Mouse (Mus musculus) telencephalon, adult 2 months (tissue): ENCODE data around the gene Mrpl54.

ENCODE experiments used
- DNase-seq: peaks from one replicate; pipeline ENCODE4 v3.0.0-alpha.2; 2011; ENCODE audit warnings: low read depth, low spot score

Mrpl54 gene

DNA sequence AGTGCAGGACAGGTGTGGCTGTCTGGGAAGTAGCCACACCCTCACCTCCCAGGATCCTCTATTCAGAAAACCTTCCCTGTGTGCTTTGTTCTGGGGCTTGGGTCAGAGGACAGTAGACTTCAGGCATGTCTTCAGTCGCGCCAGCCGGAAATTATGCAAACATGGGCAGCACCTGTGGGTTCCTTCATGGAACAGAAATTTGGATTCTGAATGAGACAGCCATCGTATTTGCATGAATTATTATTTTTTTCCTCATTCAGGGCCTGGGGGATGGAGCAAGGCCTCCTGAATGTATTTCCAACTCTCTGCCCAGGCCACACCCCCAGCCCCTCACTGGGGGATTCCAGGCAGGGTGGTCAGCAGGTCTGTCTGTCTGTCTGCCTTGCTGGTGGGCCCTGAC, 5.7 kb downstream of the Mrpl54 start:
- DNase-seq = no peak

DNA sequence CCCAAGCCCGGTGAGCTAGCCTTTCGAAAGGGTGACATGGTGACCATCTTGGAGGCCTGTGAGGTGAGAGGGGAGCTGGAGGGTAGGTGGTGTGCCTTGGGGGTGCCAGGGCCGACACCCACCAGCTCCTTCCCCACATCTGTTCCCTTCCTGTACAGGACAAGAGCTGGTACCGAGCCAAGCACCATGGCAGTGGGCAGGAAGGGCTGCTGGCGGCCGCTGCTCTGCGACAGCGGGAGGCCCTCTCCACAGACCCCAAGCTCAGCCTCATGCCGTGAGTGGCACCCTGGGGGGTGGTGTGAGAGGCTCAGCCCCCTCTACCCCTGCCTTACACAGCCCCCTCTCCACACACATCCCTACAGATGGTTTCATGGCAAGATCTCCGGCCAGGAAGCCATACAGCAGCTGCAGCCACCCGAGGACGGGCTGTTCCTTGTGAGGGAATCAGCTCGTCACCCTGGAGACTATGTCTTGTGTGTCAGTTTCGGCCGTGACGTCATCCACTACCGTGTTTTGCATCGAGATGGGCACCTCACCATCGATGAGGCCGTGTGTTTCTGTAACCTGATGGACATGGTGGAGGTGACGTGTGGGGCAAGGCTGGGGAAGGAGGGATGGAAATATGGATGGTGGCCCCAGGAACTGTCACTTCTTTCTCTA, 7.4 kb downstream of the Mrpl54 start:
- DNase-seq = no peak

DNA sequence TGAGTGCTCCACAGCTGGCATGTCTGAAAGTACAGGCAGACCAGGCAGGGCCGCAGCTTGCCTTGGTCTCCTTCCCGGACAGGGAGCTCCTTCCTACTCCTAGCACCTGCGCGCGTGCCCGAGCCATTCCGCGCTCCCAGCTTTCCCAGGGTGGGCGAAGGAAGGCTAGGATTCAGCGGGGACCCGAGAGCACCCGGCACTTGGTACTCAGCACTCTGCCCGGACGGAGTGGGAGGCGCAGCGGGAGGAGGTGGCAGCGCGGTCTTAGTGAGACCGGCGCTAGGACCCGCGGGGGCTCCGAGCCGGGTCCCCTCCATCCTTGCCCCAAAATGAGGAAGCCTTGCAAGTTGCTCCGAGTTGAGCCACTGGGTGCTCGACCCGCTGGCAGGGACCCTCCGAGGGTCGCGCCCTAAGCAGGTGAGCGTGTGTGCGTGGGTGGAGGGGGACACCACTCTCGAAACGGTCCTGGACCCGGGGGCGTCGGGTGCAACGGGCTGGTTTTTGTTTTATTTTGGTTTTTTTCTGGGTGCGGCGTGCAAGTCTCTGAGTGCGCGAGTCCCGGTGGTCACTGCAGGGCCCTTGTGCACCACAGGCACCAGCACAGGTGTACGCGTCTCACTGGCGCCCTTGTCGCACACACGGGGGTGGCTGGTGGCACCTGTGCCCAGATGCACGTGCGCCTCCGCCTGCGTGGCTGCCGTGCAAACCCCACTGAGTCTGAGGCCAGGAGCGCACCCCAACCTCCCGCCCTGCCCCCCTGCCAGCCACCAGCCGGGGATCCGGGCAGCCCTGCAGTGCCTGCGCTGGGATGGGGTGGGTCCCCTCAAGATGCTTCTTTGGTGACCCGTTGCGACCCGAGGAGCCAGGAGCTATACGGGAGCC, 9.3 kb downstream of the Mrpl54 start:
- DNase-seq = no peak

DNA sequence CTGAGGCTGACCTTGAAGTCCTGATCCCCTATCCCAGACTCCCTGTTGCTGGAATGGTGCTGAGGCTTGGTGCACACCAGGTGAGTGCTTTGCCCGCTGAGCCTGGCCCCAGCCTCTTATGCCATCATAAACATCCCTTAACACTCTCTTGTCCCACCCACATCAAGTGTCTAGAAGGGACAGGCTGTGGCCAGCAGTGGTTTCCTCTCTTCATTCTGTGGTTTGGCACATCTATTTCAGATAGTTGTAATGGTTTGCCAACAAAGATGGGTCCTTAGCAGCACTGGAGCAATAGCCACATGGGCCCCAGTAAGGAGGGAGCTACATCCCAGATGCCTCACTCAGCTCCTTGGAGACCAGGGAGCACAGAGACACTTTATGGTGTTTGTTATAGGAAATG, 11.8 kb downstream of the Mrpl54 start:
- no peak for DNase-seq

DNA sequence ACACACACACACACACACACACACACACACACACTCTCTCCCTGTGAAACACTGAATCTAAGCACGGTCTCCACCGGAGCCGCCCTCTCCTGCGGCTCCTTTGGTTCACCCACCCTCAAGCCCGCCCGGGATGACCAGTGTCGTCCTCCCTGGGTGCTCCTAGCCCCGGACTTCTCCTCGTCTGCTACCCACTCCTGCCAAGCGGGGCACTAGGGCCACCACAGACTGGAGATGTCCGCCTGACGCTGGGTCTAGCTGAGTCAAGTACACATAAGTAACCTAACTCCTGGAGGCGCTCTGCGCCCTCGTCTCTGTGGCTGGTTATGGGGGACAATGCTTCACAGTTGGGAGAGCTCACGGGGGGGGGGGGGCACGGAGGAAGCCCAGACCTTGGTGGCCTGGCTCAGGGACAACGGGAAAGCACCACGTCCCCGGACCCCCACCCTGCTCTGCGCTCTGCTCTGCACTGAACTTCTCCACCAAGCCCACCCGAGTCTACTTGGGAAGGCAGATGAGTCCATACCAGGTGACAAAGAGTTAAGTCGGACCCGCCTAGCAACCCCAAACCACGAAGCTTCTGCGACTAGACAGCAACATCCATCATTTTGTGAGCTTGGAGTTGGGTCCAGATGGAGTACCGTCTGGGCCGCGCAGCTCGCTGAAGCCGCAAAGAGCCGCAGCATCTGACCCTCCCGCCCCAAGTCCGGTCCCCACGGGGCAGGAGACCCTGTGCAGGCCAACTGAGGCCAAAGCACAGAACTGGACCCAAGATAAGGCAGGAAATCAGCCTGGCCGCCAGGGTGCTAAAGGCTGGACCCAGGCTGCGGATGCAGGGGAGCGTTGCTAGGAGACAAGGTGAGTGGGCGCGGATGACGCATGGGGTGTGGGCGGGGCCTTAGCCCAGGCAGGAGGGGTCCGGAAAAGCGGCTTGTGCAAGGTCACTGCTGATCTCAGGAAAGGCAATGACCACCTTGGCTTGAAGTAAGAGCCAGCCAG, 14.0 kb downstream of the Mrpl54 start, which contains the start of gene Matk:
Gene Matk, plus strand, starts transcription at position 512 of the 996 bp plus-strand sequence.
- peak; percentile 88 for DNase-seq

DNA sequence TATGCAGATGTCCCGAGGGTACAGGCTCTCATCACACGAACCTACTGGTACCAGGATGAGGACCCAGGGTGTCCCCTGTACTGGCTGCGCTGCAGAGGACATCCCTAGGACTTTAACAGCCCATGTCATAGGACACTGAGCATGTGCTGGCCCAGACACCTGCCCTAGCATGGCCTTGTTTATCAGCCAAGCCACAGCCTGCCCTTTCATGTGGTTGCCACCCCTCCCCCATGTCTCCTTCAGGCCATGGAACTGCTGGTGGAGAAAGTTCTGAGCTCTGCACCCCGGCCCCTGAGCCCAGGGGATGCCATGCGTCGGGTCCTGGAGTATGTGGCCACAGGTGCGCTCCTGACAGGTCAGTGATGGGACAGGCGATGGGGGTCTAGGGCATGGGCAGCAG, 17.3 kb downstream of the Mrpl54 start:
- no peak for DNase-seq

DNA sequence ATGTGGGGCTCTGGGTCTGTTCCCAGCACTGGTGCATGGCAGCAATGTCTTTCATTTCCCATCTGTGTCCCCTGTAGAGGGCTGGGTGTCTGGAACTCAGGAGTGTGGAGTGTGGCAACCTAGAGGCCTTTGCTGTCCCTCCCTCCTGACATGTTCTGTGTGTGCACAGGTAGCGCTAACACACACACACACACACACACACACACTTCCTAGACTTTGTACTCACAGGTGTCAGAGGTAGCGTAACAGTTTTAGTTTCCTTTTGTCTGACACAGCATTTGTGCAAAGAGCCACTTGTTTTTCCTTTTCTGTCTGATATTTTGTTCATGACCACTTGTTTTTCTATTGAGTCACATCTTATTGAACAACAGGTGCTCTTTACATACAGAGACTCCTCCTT, 18.9 kb downstream of the Mrpl54 start:
- DNase-seq = no peak

DNA sequence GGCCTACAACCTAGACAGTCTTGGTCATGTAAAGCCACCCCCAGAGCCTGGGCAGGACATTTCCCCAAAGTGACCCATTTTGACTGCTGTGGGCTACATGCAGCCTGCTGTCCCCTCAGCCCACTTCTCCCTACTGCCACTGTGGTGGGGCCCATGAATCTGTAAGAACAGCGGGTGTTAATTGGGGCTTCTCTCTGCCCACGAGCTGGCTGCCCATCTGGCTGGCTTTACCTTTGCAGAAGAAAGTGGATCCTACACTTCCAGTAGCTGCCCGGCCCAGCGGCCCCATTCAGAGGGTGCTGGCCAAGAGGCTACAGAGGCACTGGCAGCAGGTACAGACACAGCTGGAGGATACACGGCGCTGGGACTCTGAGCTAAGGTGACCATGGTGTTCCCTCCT, 21.6 kb downstream of the Mrpl54 start:
- no peak for DNase-seq

DNA sequence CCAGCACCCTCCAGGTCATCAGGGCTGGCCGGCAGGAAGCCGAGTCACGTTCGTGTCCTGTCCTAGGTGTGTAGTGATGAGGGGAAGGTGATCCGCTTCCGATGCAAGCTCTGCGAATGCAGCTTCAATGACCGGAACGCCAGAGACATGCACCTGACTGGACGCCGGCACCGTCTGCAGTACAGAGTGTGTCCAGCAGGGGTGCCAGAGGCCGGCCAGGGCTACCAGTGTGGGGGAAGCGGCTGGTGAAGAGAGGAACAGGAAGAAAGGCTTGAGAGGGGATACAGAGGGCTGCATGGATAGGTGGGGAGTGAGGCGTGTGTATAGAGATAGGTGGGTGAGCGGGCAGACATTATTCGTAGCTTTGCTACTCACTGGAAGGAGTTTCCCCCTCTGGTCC, 22.1 kb downstream of the Mrpl54 start:
- no peak for DNase-seq

DNA sequence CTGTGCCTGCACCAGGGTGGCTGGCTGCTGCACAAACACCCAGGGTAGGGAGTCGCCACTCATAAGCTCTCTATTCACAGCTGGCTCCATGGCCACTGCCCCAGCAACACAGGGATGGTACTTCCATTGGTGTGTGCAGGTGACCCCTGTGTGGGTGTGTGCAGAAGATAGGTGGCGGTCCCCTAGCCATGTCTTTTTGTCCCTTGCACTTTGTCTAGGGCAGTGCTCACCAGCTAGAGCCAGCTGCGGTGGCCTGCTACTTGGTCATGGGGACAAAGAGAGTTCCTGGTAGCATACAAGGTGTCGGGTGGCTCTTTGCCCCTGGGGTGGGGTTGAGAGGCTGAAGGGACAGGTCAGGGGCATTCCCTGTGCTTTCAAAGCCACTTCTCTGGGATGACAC, 22.6 kb downstream of the Mrpl54 start:
- DNase-seq = no peak

DNA sequence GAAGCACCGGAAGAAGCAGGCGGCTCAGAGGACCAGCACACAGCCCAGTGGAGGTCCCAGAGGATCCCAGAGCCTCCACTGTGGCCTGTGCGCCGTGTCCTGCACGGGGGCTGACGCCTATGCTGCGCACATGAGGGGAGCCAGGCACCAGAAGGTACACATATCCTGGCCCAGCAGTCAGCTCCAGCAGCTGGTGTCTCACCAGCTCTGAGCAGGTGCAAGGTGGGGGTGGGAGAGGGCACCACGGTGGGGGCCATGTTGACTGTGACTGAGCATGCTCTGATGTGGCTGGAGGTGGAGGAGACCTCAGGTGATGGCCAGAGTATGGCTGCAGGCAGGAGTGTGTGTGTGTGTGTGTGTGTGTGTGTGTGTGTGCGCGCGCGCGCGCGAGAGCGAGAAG, 24.7 kb downstream of the Mrpl54 start:
- DNase-seq = no peak

DNA sequence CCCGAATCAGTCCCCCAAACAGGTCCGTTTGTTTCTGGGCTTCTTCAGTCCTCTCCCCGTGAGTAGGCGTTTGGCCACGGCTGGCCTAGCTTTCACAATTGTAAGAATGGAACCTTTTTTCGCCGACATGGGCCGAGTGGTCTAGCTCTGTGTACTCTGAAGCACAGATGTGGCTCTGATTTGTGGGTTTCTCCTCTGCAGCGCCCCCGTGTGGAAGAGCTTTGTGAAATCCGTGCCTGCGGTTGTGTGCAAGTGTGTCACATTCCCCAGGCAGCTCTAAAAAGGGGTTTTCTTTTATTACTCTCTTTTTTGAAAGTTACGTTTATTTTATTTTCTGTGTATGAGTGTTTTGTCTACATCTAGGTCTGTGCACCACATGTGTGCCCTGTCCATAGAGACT, 25.9 kb downstream of the Mrpl54 start:
- no peak for DNase-seq

DNA sequence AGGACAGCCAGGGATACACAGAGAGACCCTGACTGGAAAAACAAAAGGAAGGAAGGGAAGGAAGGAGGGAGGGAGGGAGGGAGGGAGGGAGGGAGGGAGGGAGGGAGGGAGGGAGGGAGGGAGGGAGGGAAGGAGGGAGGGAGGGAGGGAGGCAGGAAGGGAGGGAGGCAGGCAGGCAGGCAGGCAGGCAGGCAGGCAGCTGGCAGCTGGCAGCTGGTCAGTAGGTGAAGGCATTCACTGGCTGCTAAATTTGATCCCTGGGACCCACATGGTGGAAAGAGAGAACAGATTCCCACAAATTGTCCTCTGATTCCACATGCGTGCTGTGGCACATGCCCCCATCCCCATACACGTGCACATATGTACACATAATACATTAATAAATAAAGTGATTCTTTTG, 28.1 kb downstream of the Mrpl54 start:
- DNase-seq = no peak

DNA sequence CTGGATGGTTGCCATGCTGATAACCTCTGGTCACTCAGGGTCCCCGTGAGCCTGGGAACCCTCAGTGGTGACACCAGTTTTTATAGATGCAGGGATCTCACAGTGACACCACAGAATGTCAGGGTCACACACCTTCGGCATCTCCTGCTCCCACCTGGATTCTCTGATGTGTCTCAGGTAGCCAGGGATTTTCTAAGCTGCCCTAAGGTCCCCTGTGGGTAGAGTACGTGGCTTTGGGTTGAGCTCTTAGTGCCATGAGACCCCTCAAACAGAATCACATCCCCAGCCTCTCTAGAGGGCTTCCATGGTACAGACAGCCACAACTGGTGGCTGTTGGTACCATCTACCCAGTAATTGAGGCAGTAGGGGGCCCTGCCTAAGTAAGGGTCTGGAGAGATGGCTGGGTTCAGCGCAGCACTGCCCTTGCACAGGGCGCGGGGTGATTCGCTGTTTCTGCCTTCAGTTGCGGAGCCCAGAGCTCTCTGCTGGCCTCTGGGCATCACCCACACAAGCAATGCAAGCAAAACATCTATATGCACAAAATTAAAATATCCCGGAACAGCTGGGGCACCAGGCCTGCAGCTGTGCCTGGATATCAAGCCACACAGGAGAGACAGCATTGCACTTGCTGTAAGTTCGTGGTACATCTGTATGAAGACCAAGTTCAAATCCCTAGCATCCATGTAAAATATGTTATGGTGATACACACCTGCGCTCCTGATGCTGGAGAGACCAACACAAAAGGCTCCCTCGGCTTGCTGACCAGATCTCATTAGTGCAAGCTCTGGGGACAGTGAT, 30.1 kb downstream of the Mrpl54 start:
- no peak for DNase-seq

DNA sequence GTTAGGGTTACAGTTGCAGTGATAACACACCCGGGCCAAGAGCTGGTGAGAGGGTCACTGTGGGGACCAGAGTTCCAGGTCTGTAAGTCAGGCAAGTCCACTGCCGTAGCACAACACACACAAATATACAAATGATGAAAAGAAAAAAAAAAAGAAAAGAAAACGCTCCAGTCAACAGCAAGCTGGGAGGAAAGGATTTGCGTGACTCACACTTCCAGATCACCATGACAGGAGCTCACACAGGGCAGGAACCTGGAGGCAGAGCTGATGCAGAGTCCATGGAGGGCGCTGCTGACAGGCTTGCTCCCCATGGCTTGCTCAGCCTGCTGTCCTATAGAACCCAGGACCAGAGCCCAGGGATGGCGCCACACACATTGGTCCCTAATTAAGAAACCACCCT, 32.5 kb downstream of the Mrpl54 start:
- DNase-seq = no peak

DNA sequence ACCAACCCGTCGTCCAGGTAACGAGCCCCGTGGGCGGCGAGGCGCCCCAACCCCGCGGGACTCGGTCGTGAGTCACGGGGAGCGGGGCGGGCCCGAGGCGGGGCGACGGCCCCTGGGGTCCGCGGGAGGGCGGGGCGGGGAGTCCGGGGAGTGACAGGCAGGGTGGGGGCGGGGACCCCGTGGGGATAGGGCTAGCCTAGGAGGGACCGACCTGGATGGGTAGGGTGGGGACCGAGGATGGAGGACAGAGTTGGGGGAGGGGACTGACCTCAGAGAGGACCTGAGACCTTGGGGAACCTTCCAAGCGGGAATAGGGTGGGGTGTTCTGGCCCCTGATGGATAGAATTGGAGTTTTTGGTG, 33.5 kb downstream of the Mrpl54 start:
- DNase-seq = no peak

DNA sequence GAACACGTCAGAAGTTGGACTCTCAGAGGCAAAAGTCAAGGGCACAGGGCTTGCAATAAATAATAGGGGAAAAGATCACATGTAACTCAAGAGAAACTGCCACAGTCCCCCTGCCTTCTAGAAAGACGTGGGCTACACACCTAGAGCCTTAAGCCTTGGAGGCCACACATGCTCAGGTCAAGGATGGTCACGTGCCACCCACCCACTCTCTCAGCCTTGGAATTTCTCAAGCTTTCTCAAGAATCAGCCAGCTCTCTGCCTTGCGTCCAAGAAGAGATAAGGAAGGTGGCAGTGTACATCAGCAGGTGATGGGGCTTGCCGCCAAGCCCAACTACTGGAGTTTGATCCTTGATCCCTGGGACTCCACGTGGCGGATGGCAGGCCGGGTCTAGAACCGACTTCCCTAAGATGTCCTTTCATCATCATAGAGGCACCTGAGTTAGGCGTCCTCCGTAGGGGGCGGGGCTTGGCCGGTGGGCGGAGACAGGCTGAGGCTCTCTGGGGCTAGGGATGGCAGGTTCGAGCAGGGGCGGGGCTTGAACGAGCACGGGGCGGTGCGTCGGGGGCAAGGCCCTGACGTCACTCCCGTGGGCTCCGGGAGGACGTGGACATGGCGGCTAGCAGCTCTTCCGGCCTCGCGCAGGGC, 34.0 kb downstream of the Mrpl54 start, which contains the start of gene Zfr2:
Gene Zfr2, plus strand, starts transcription at position 576 of the 646 bp plus-strand sequence.
- DNase-seq = peak; percentile 85

DNA sequence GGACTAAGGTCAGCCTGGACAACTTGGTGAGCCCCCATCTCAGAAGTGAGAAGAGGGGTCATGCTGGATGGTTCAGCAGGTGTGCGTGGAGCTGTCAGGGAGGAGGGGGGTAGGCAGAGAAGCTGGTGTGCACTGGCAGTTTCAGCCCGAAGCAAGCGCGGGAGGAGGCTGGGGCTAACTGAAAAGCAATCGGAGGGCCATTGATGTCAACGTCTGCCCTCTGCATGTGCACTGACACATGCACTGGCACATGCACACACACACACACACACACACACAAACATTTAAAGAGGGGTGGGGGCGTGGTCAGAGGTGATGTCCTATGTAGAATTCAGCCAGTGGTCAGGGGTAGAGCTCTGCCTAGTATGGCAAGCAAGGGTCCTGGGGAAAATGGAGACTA, 35.3 kb downstream of the Mrpl54 start:
- no peak for DNase-seq

DNA sequence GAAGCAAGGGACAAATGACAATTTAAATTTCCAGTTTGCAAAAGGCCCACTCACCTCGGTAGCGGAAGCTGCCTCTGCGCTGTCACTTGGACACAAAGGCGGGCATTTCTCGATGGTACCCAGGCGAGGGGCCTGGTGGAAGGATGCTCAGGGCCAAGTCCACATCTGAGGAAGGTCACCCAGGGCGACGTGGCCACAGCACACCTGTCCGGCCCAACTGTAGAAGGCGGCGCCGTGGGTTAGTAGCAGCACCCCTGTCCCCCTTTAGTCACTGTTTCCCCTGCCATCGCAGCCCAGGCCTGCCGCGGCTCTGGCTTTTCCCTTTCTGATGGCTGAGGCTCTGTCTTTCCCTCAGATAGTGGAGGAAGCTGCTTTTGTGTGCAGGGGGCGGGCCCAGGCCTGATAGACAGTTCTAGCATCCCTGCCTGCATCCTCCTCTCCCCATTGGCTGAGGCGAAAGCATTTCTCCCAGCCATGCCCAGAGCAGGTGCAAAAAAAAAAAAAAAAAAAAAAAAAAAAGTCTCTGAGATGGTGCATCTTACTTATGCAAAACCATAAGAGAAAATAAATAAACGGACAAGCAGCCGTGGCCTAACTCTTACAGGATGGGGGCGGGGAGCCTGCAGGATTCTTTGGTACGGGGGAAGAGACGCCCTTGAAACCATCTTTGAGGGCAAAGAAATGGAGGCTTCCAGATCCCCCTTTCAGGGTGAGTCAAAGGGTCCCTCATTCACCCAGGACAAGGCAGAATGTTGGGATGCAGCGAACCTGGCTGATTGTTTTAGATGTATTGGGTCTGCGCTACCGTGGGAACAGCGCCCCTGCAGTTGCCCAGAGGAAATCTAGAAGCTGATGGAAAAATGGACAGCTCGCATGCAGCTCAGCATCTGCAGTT, 36.0 kb downstream of the Mrpl54 start, which contains the start of gene Atcay:
Gene Atcay, minus strand, starts transcription at position 396 of the 895 bp plus-strand sequence.
- DNase-seq = peak; percentile 88
